In the genomic region with DNA sequence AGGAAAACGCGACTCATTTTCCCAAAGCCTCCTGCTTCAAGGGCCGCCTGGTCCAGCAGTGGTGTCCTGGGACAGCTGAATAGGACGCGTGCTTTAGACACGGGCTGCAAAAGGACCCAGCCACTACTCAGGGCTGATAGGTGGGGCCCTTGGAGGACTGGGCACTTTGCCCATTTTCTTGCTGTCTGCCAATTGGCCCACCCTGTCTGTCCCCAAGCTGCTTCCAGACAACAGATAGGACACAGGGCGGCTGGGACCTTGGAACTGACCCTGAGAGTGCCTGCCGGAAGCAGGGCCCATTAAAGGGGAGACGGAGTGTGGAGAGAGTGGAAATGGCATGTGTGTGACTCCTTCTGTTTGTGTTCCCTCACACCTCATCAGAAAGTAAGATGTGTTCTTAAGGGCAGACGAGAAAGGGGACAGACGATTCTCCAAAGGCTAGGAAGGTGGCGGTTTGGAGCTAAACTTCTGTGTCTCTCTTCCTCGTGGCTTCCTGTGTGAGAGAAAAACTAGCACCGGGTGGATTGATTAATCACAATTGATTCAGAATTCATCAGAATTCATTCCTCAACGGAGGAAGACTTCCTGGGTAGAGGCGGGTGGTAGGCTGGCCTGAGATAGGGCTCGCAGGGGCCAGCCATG, we compare ENCODE assay signal across 7 mouse cellular contexts. TPM values are rescaled to one million over a fixed set of nuclear protein-coding genes. Genes with fewer than 3 reads are reported as not detected.
DNase-seq lines count a peak whose midpoint lies in the region; ATAC-seq lines count a peak whose summit lies in the region.

No protein-coding gene starts in this region.

- H3K36me3 ChIP-seq in hindbrain, embryonic 16.5 days (ENCODE audit: control insufficient read depth, insufficient read depth, low read length): no peaks in the 10 kb centered on the region

- peak overlapping the region; percentile 66 for H3K4me2 ChIP-seq in hindbrain, embryonic 16.5 days (ENCODE audit: low read length)

- DNase-seq in adrenal gland, postnatal 4 days (ENCODE audit: low spot score in 2 of 2): peak; percentile 52 to 67
- peak; percentile 58 for DNase-seq in embryo, embryonic 10.5 days (ENCODE audit: low spot score)
- DNase-seq in gastrocnemius, postnatal 10 days: peak; percentile 74
- DNase-seq in left cerebral cortex, postnatal 14 days (ENCODE audit: low spot score in 2 of 2): peak; percentile 44 to 47
- DNase-seq in right cerebral cortex, postnatal 25 days: peak; percentile 35

- intact Hi-C loops in left cerebral cortex, postnatal 14 days (cut with DNase I): loop anchor here (5.0 to 10.0 kb wide), 2 partner anchors 92 to 166 kb away; no protein-coding TSS in a partner anchor

- H3K4me1 ChIP-seq in hindbrain, embryonic 16.5 days (ENCODE audit: control insufficient read depth, insufficient read depth, low read depth, low read length): peaks cover 25% of the 10 kb centered on the region

- H3K27ac ChIP-seq in hindbrain, embryonic 16.5 days (ENCODE audit: low read depth, low read length): peak overlapping the region; percentile 81

- WGBS in hindbrain, embryonic 16.5 days: 27% methylated on average over 17 of the region's 17 CpGs

- peak; percentile 38 for ATAC-seq in hindbrain, embryonic 16.5 days
- peak; percentile 46 for ATAC-seq in megakaryocyte progenitor cell, adult 5-6 weeks (replicated peaks; ENCODE audit: poor library complexity)

- H3K27me3 ChIP-seq in hindbrain, embryonic 16.5 days (replicated peaks; ENCODE audit: control insufficient read depth, insufficient read depth, low read length): no peaks in the 10 kb centered on the region

- no peaks in the 10 kb centered on the region for H3K9me3 ChIP-seq in hindbrain, embryonic 16.5 days (ENCODE audit: control insufficient read depth, low read length)

- H3K4me3 ChIP-seq in hindbrain, embryonic 16.5 days (ENCODE audit: low read length): peak overlapping the region; percentile 89

- H3K9ac ChIP-seq in hindbrain, embryonic 16.5 days (ENCODE audit: low read depth, low read length): peak overlapping the region; percentile 60

RNA-seq across cellular contexts. Expression of a gene that starts 1.0 kb away (rescaled TPM):
- total RNA-seq in adrenal gland, postnatal 4 days (2021): 10 to 100 TPM; 27.1 to 28.0 TPM
- 10 to 100 TPM; 30.6 to 33.2 TPM for total RNA-seq in gastrocnemius, postnatal 10 days (2021)
- polyA plus RNA-seq in hindbrain, embryonic 16.5 days (2015; fragmentation: Nextera tagmentation; extraction: Ambion mirVana): 16.2 and 17.4 TPM in 2 replicates
- total RNA-seq in left cerebral cortex, postnatal 14 days (2021): 10 to 100 TPM; 18.8 to 21.6 TPM
- 10.9 and 13.8 TPM in 2 replicates for total RNA-seq in megakaryocyte progenitor cell, adult 5-6 weeks (2015)
- total RNA-seq in megakaryocyte progenitor cell, adult 5-6 weeks (2017): 11.5 and 15.1 TPM in 2 replicates

Comparison
In these comparisons a context has a peak if more than half of its experiments do, and no peak if none do; other contexts are left out.
1. Peak in every context shown above with its lines: DNase-seq, ATAC-seq, H3K4me3 ChIP-seq and H3K27ac ChIP-seq.